Mouse (Mus musculus) spleen, adult 2 months (tissue): ENCODE results near the gene Acot4. TPM values are rescaled to one million over a fixed set of nuclear protein-coding genes. Genes with fewer than 3 reads are reported as not detected.
"Not testable (repeated sequence)": the region's sequence is repeated elsewhere in the genome, so short reads cannot be mapped to it uniquely, and the experiment has no call there.

Experiments used
- DNase-seq, 2 experiments: peaks; one replicate each; pipeline versions ENCODE4 v3.0.0 to v3.0.0-alpha.2; 2012 to 2021; ENCODE audit warnings: low spot score in 2 of 2, low read depth in 1 of 2
- H3K27ac ChIP-seq: fragments of 200-500 bp; 2 replicates; pipeline ENCODE4 v1.5.1; 2012; ENCODE audit warnings: low read length, inconsistent platforms; ENCODE audit not compliant: insufficient read depth
- H3K27me3 ChIP-seq: fragments of 200-500 bp; 2 replicates; pipeline ENCODE4 v1.6.1; 2012; ENCODE audit warnings: mild to moderate bottlenecking, moderate library complexity, low read length, inconsistent platforms; ENCODE audit not compliant: control insufficient read depth, insufficient read depth
- H3K36me3 ChIP-seq: fragments of 200-500 bp; 2 replicates; pipeline ENCODE4 v1.6.1; 2012; ENCODE audit warnings: mild to moderate bottlenecking, low read length, inconsistent platforms; ENCODE audit not compliant: control insufficient read depth, insufficient read depth
- H3K4me1 ChIP-seq: fragments of 200-500 bp; 2 replicates; pipeline ENCODE4 v1.6.1; 2011; ENCODE audit warnings: inconsistent platforms; ENCODE audit not compliant: control insufficient read depth, insufficient read depth, insufficient read length
- H3K4me3 ChIP-seq: fragments of 200-500 bp; 2 replicates; pipeline ENCODE4 v1.5.1; 2011; ENCODE audit warnings: mild to moderate bottlenecking, inconsistent platforms; ENCODE audit not compliant: insufficient read depth, insufficient read length; ENCODE audit errors: extremely low read depth
- CTCF ChIP-seq: fragments of 200-500 bp; IDR thresholded peaks from 2 replicates; pipeline ENCODE4 v1.5.1; 2011; ENCODE audit warnings: mild to moderate bottlenecking, inconsistent platforms; ENCODE audit not compliant: insufficient read depth, insufficient read length, insufficient replicate concordance; ENCODE audit errors: extremely low read depth
- POLR2A ChIP-seq: fragments of 200-500 bp; IDR thresholded peaks from 2 replicates; pipeline ENCODE4 v1.6.1; 2011; ENCODE audit warnings: low read depth, low read length, inconsistent platforms
- whole genome bisulfite sequencing: fragments of 180-500 bp; shearing (Covaris S2); methylation state at CpG from one replicate; pipeline ENCODE4 v1.1.7; 2018; 5-methylcytosine and 5-hydroxymethylcytosine counted together
- polyA plus RNA-seq: library from polyadenylated mRNA; depleted of rRNA; stranded (reverse); fragments of >200 nt; gene quantifications from 2 replicates; pipeline ENCODE4 v1.2.3, GENCODE M21; 2012

Gene Acot4
- polyA plus RNA-seq, 1 experiment: 0.36 TPM

DNA sequence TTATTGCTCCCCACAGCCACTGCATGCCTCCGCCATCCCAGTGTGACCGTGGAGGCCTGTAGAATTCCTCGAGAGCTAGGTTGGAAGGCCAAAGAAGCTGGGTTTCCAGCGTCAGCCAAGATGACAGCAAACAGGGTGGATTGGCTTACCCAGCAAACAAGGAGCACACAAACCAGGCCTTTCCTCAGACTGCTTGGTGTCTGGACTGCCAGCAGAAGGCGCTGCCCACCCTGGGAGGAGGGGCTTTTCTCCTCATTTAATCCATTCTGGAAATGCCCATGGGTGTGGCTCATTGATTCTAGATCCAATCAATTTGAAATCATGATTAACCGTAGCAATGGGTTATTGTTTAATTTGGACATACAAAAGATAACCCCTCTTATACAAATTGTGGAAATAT is 25.0 kb upstream of the Acot4 start:
- Histone ChIP-seq H3K4me3 (no peak overlapping the region), H3K27me3 (no peaks in the 10 kb centered on the region), H3K4me1 (peaks cover 2% of the 10 kb centered on the region; the same call in 1 of the 2 replicates), H3K36me3 (no peaks in the 10 kb centered on the region), H3K27ac (no peak overlapping the region)
- TF ChIP-seq CTCF: no peak
- no peak for TF ChIP-seq POLR2A
- DNase-seq: no peak
- WGBS: 93% methylated on average over 6 of the region's 6 CpGs

DNA sequence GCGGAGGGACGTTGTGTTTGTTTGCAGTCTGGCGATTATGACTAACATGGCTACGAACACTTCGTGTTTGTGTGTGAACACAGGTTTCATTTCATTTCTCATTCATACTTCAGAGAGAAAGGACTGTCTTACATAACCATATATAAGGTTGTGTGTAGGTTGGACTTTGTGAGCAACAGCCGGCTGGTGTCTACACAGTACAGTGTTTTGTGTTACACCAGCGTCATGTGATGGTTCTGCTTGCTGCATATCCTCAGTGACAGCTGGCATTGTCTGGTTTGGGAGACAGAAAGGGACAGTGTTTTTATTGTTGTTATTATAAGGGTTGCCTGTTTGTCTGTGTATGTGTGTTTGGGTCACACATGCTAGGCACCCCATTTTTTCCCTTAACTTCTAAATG is 24.5 kb upstream of the Acot4 start:
- WGBS: 94% methylated on average over 7 of the region's 7 CpGs

DNA sequence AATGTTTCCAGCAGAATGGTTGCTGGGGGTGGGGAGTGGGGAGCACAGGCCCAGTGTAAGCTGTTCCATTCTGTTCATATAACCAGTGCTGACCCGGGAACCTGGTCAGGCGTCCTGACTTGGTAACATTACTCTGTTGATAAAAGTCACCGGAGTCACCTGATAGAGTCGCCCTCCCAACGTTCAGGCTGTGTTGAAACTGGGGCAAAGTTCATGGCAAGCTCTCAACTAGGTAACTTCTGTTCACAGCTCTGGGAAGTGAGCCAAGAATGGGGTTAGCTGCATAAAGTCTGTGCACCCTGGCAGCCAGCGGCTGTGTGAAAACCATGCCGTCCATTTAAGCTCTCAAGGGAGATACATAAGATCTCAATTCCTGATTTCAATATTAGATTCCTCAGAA is 17.7 kb upstream of the Acot4 start:
- not testable (repeated sequence) for H3K4me1 ChIP-seq, H3K4me3 ChIP-seq, H3K27me3 ChIP-seq, H3K27ac ChIP-seq, H3K36me3 ChIP-seq
- 10% methylated on average over 7 of the region's 7 CpGs for WGBS
- peak in 1 of 2 experiments; percentile 7 for DNase-seq

More for the DNA sequence above, 24.5 kb upstream of the Acot4 start:
- H3K36me3 ChIP-seq: no peaks in the 10 kb centered on the region
- no peak for TF ChIP-seq POLR2A
- no peak for TF ChIP-seq CTCF
- no peak overlapping the region for H3K4me3 ChIP-seq
- H3K27me3 ChIP-seq: no peaks in the 10 kb centered on the region
- DNase-seq: no peak
- H3K27ac ChIP-seq: no peak overlapping the region
- no peaks in the 10 kb centered on the region; the same call in 1 of the 2 replicates for H3K4me1 ChIP-seq

DNA sequence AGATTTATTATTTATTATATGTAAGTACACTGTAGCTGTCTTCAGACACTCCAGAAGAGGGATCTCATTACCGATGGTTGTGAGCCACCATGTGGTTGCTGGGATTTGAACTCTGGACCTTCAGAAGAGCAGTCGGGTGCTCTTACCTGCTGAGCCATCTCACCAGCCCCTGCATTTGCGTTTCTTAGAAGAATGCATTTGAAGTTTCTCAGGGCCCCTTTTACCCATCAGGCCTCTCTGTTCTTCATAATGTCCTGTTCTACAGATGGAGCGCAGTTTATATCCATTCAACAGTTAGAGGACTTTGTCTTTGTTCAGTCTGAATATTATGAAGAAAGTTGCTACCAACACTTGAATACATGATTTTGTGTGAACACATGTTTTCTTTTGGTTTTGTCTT is 15.9 kb upstream of the Acot4 start:
- H3K27me3 ChIP-seq, H3K4me3 ChIP-seq, H3K4me1 ChIP-seq, H3K27ac ChIP-seq, DNase-seq, H3K36me3 ChIP-seq: not testable (repeated sequence)
- WGBS: 95% methylated on average over 4 of the region's 4 CpGs

DNA sequence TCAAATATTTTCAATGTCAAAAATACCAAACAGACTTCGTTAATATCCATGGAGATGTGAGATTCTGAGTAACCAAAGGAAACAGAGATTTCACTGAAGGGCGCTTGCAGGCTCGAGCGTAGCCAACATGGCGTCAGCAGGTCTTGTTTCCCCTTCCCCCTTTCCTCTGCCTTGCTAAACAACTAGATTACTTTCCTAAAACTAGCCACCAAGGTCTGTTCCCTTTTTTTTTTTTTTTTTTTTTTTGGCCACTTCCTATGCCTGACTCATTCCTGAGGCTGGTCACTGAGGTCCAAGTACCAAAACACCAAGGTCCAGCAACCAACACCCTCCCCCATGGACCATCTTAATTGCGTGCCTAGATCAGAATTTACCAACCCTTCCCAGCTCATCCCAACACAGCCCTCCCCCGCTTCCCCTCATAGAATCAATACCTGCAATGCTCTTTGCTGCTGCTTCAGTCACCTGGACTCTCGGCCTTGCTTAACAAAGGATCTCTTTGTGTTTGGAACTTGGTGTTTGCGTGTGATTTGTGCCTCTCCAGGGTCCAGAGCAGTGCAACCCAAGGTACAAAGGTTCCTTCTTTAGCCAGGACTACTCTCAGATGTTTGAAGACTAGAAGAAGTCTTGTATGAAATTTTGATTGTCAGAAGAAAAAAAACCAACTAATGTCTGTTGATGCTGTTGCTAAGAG is 15.0 kb upstream of the Acot4 start:
- Histone ChIP-seq H3K4me3 (no peak overlapping the region), H3K36me3 (no peaks in the 10 kb centered on the region), H3K4me1 (no peaks in the 10 kb centered on the region), H3K27ac (no peak overlapping the region), H3K27me3 (no peaks in the 10 kb centered on the region)
- DNase-seq: no peak
- TF ChIP-seq CTCF (no peak), POLR2A (no peak)
- WGBS: 80% methylated on average over 9 of the region's 9 CpGs

DNA sequence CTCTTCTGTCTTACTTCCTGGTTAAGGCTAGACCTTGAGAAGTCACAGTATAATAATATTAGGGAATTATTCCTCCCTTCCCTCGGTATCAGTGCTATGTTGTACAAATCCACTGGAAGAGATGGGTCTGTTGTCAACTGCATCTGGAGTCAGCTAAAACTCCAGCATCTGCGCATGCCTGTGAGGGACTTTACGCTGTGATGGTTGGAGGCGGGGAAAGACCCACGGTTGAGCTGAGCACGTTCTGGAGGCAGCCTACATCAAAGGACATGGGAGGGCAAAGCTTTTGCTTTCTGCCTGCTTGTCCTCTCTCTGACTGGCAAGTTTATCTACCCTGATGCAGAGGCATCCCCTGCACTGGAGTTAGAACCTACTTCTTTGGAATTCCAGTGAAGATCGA is 12.3 kb upstream of the Acot4 start:
- no peak overlapping the region for H3K4me3 ChIP-seq
- H3K27ac ChIP-seq: no peak overlapping the region
- H3K4me1 ChIP-seq: no peaks in the 10 kb centered on the region
- TF ChIP-seq POLR2A (no peak), CTCF (no peak)
- no peak for DNase-seq
- no peaks in the 10 kb centered on the region for H3K36me3 ChIP-seq
- no peaks in the 10 kb centered on the region for H3K27me3 ChIP-seq
- WGBS: 86% methylated on average over 7 of the region's 7 CpGs

DNA sequence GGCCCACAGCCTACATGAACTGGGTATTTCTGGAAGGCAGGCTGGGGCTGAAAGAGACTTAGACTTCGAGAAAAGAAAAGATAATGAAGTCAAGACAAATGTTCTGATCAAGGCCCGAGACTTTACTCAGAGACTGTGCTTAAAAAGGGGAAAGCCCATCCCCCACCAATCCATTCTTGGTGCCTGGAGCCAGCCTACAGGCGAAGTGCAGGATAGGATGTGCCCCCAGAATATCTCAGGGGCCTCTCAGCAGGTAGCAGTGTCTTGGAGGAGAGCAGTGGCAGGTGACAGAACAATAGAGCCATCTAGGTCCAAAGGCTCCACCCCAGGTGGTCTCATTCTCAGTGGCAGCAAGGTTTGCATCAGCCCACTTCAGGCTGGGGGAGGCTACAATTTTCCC is 9.9 kb upstream of the Acot4 start:
- 81% methylated on average over 3 of the region's 3 CpGs for WGBS
- not testable (repeated sequence) for H3K36me3 ChIP-seq, H3K4me3 ChIP-seq

DNA sequence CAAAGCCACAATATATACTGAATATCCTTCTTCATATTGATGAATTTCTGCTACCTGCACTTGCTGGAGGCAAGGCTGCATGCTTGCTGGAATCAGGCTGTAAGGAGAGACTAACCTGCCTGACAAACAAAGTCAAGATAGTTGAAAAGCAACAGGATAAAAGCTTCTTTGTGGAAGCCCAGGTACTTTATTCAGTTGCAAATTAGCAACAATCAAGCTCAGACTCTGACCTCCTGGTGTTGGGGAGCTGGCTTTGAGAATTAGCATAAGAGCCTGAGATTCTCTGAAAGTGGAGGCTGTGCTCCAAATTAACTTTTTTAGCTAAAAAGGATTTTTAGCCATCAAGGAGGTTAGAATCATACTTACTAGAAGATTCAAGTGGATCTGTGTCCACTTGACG is 9.1 kb upstream of the Acot4 start:
- not testable (repeated sequence) for DNase-seq, H3K4me1 ChIP-seq, H3K27me3 ChIP-seq, H3K36me3 ChIP-seq, H3K4me3 ChIP-seq, H3K27ac ChIP-seq
- 93% methylated on average over 1 of the region's 1 CpGs for whole genome bisulfite sequencing

More for the DNA sequence above, 9.9 kb upstream of the Acot4 start:
- H3K27me3 ChIP-seq, H3K4me1 ChIP-seq, H3K27ac ChIP-seq, DNase-seq: not testable (repeated sequence)
